Mouse (Mus musculus) midbrain, postnatal 0 days (tissue): ENCODE measurements around the gene Drc7. TPM values are rescaled to one million over a fixed set of nuclear protein-coding genes. Genes with fewer than 3 reads are reported as not detected.

Experiments used
- ATAC-seq: fragments of 200-750 bp; cut with Nextera tagmentation; 2 replicates; pipeline ENCODE4 v1.8.0; 2017; ENCODE audit warnings: moderate number of reproducible peaks, mild to moderate bottlenecking, moderate TSS enrichment, moderate library complexity; ENCODE audit not compliant: low FRiP score
- DNase-seq: peaks from one replicate; pipeline ENCODE4 v3.0.0-alpha.2; 2015; ENCODE audit warnings: low spot score
- H3K27ac ChIP-seq: fragments of 300-500 bp; sonication (generic); 2 replicates; pipeline ENCODE4 v1.5.1; 2014; ENCODE audit warnings: low read depth, mild to moderate bottlenecking, low read length, mixed read lengths
- H3K27me3 ChIP-seq: fragments of 300-500 bp; sonication (generic); 2 replicates; pipeline ENCODE4 v1.6.1; 2014; ENCODE audit warnings: low read length, control low read depth, mixed read lengths; ENCODE audit not compliant: insufficient read depth
- H3K36me3 ChIP-seq: fragments of 300-500 bp; sonication (generic); 2 replicates; pipeline ENCODE4 v1.6.1; 2014; ENCODE audit warnings: low read length, control low read depth, mixed read lengths; ENCODE audit not compliant: insufficient read depth
- H3K4me1 ChIP-seq: fragments of 300-500 bp; sonication (generic); 2 replicates; pipeline ENCODE4 v1.6.1; 2014; ENCODE audit warnings: mild to moderate bottlenecking, control low read depth, antibody characterized with exemption, low read length, mixed read lengths; ENCODE audit not compliant: insufficient read depth
- H3K4me2 ChIP-seq: fragments of 300-500 bp; sonication (generic); 2 replicates; pipeline ENCODE4 v1.6.1; 2014; ENCODE audit warnings: low read depth, mild to moderate bottlenecking, low read length, mixed read lengths; ENCODE audit not compliant: poor library complexity, severe bottlenecking
- H3K4me3 ChIP-seq: fragments of 300-500 bp; sonication (generic); 2 replicates; pipeline ENCODE4 v1.5.1; 2014; ENCODE audit warnings: low read depth, mild to moderate bottlenecking, low read length, moderate library complexity
- H3K9ac ChIP-seq: fragments of 300-500 bp; sonication (generic); replicated peaks from 2 replicates; pipeline ENCODE4 v1.6.1; 2014; ENCODE audit warnings: mild to moderate bottlenecking, low read length, moderate library complexity, mixed read lengths; ENCODE audit not compliant: poor library complexity, severe bottlenecking
- H3K9me3 ChIP-seq: fragments of 300-500 bp; sonication (generic); 2 replicates; pipeline ENCODE4 v1.6.1; 2016; ENCODE audit warnings: low read length, control low read depth
- CTCF ChIP-seq: IDR thresholded peaks from 2 replicates; pipeline ENCODE4 v1.5.1; 2016; ENCODE audit warnings: antibody characterized with exemption, mild to moderate bottlenecking
- WGBS: fragments of 180-500 bp; shearing (Covaris S2); extraction: QIAGEN DNeasy Blood & Tissue Kit; methylation state at CpG from one replicate; pipeline ENCODE4 v1.1.7; 2014; 5-methylcytosine and 5-hydroxymethylcytosine counted together
- polyA plus RNA-seq: library from polyadenylated mRNA; unstranded; fragments of >200 nt; fragmentation: Nextera tagmentation; extraction: Ambion mirVana; gene quantifications from 2 replicates; pipeline ENCODE4 v1.2.1, GENCODE M21; 2015
- total RNA-seq: library from RNA; depleted of rRNA; stranded (reverse); fragments of >200 nt; gene quantifications from 2 replicates; pipeline ENCODE4 v1.2.3, GENCODE M21; 2014

Gene Drc7
- total and polyA plus RNA-seq, 2 experiments from 2014 or later = 3.6 to 9.8 TPM

- Histone ChIP-seq H3K27ac (no peak overlapping the region), H3K9me3 (no peaks in the 10 kb centered on the region), H3K4me2 (no peak overlapping the region), H3K4me1 (no peaks in the 10 kb centered on the region), H3K36me3 (no peaks in the 10 kb centered on the region), H3K27me3 (no peaks in the 10 kb centered on the region), H3K4me3 (no peak overlapping the region), H3K9ac (no peak overlapping the region)
- ATAC-seq = no peak
- peak; percentile 54 for DNase-seq
- 64% methylated on average over 3 of the region's 3 CpGs for WGBS
- peak; percentile 66 for TF ChIP-seq CTCF
Measured at GRCm38 (mm10) chr8:95067582-95067981, 12.7 kb downstream of the Drc7 start.

GRCm38 (mm10) chr8:95075504-95075903, 20.6 kb downstream of the Drc7 start:
- no peaks in the 10 kb centered on the region for H3K36me3 ChIP-seq
- H3K27ac ChIP-seq = no peak overlapping the region
- no peaks in the 10 kb centered on the region for H3K9me3 ChIP-seq
- ATAC-seq = no peak
- DNase-seq = no peak
- H3K9ac ChIP-seq = no peak overlapping the region
- H3K4me1 ChIP-seq = no peaks in the 10 kb centered on the region
- no peaks in the 10 kb centered on the region for H3K27me3 ChIP-seq
- H3K4me2 ChIP-seq = no peak overlapping the region
- H3K4me3 ChIP-seq = no peak overlapping the region
- TF ChIP-seq CTCF = no peak
- 74% methylated on average over 3 of the region's 3 CpGs for WGBS

GRCm38 (mm10) chr8:95076151-95076550, 21.2 kb downstream of the Drc7 start:
- H3K27ac ChIP-seq = no peak overlapping the region
- no peak overlapping the region for H3K4me2 ChIP-seq
- H3K9ac ChIP-seq = no peak overlapping the region
- H3K27me3 ChIP-seq = no peaks in the 10 kb centered on the region
- no peak for TF ChIP-seq CTCF
- H3K4me1 ChIP-seq = no peaks in the 10 kb centered on the region
- no peaks in the 10 kb centered on the region for H3K9me3 ChIP-seq
- H3K36me3 ChIP-seq = no peaks in the 10 kb centered on the region
- ATAC-seq = no peak
- DNase-seq = no peak
- WGBS = 80% methylated on average over 17 of the region's 17 CpGs
- no peak overlapping the region for H3K4me3 ChIP-seq

GRCm38 (mm10) chr8:95078055-95078454, 23.2 kb downstream of the Drc7 start:
- Histone ChIP-seq H3K9me3 (no peaks in the 10 kb centered on the region), H3K4me3 (no peak overlapping the region), H3K27ac (no peak overlapping the region), H3K4me1 (peaks cover 7% of the 10 kb centered on the region; the same call in 1 of the 2 replicates), H3K36me3 (no peaks in the 10 kb centered on the region), H3K27me3 (no peaks in the 10 kb centered on the region), H3K4me2 (no peak overlapping the region), H3K9ac (no peak overlapping the region)
- DNase-seq (no peak), ATAC-seq (no peak)
- no peak for TF ChIP-seq CTCF
- WGBS = 82% methylated on average over 3 of the region's 3 CpGs

- no peak overlapping the region for H3K4me3 ChIP-seq
- peaks cover 6% of the 10 kb centered on the region; the same call in 1 of the 2 replicates for H3K36me3 ChIP-seq
- no peak overlapping the region for H3K9ac ChIP-seq
- H3K27ac ChIP-seq = no peak overlapping the region
- H3K4me2 ChIP-seq = no peak overlapping the region
- no peak for TF ChIP-seq CTCF
- 91% methylated on average over 4 of the region's 4 CpGs for WGBS
- DNase-seq (no peak), ATAC-seq (no peak)
- no peaks in the 10 kb centered on the region for H3K9me3 ChIP-seq
- no peaks in the 10 kb centered on the region for H3K27me3 ChIP-seq
- peaks cover 7% of the 10 kb centered on the region; the same call in 1 of the 2 replicates for H3K4me1 ChIP-seq
Measured at GRCm38 (mm10) chr8:95079305-95079704, 24.4 kb downstream of the Drc7 start.

GRCm38 (mm10) chr8:95080381-95081341, 25.8 kb downstream of the Drc7 start, which contains the start of gene Katnb1:
Gene Katnb1 (plus strand): TSS chr8:95081186.
- Histone ChIP-seq H3K27ac (peak within 1 kb of the TSS; percentile 77), H3K4me3 (peak within 1 kb of the TSS; percentile 63), H3K9me3 (no peaks in the 10 kb centered on the region), H3K4me2 (peak within 1 kb of the TSS; percentile 94), H3K36me3 (peaks cover 17% of the 10 kb centered on the region; the same call in 1 of the 2 replicates), H3K9ac (peak within 1 kb of the TSS; percentile 74), H3K27me3 (no peaks in the 10 kb centered on the region), H3K4me1 (peaks cover 7% of the 10 kb centered on the region; the same call in 1 of the 2 replicates)
- TF ChIP-seq CTCF = no peak
- ATAC-seq (peak; percentile 98), DNase-seq (peak; percentile 100)
- WGBS = 1% methylated on average over 47 of the region's 47 CpGs
